12 mouse cellular contexts compared by ENCODE assay signal in the genomic region with DNA sequence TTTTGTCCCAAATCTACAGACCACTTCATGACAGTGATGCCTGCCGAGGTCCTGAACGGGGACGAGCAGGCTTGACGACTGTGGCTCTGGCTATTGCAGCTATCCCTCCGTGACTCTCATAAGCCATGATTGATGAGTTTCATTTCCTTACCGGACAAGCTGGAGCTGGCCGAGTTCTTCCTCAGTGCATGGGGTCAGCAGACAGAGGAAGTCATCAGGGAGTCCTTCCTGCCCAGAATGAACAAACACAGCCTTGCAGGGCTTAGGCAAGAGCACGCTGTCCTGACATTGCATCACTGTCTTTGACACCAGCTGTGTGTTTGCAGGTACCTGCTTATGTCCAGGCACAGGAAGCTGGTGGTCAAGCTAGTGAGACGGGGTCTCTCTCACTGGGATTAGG.
DNase-seq lines count a peak whose midpoint lies in the region; ATAC-seq and TF ChIP-seq lines count a peak whose summit lies in the region.
"Had no signal": no experiment of that assay in that cellular context is flagged by ENCODE, and none has a peak within 500 bp of the region (broad histone marks: within the 10 kb centered on the region; RNA-seq: fewer than 3 reads in every experiment).

No protein-coding gene starts in this region.

- H3K79me2 ChIP-seq in liver, adult 2 months (ENCODE audit: control insufficient read depth, insufficient read depth, low read length): no peaks in the 10 kb centered on the region

- no peaks in the 10 kb centered on the region for H3K4me1 ChIP-seq in liver, adult 2 months (ENCODE audit: control insufficient read depth, insufficient read depth, low read length)
- no peaks in the 10 kb centered on the region for H3K4me1 ChIP-seq in liver, embryonic 12.5 days
- peaks cover 4% of the 10 kb centered on the region; the same call in 1 of the 2 replicates for H3K4me1 ChIP-seq in kidney, embryonic 14.5 days (ENCODE audit: control insufficient read depth, insufficient read depth, low read length)
- no peaks in the 10 kb centered on the region for H3K4me1 ChIP-seq in lung, embryonic 16.5 days (replicated peaks; ENCODE audit: control insufficient read depth, insufficient read depth, low read length)
- peaks cover 45% of the 10 kb centered on the region for H3K4me1 ChIP-seq in limb, embryonic 10.5 days

- H3K27ac ChIP-seq in liver, adult 2 months (replicated peaks; ENCODE audit: insufficient read depth, low read depth, low read length): no peak overlapping the region
- no peak overlapping the region for H3K27ac ChIP-seq in liver, embryonic 12.5 days
- no peak overlapping the region for H3K27ac ChIP-seq in kidney, embryonic 14.5 days (ENCODE audit: low read depth, low read length)
- no peak overlapping the region for H3K27ac ChIP-seq in lung, embryonic 16.5 days (ENCODE audit: low read length)
- no peak overlapping the region for H3K27ac ChIP-seq in limb, embryonic 10.5 days
- H3K27ac ChIP-seq: embryonic facial prominence, embryonic 13.5 days had no signal

- ATAC-seq in liver, embryonic 12.5 days: no peak
- 0 out of 2 replicates have a peak, but pooled peaks have one; percentile 49 for ATAC-seq in kidney, embryonic 14.5 days (ENCODE audit: low FRiP score, low TSS enrichment)
- peak; percentile 41; the same call in 1 of the 2 replicates for ATAC-seq in lung, embryonic 16.5 days (ENCODE audit: low read depth)
- 0 out of 2 replicates have a peak, but pooled peaks have one; percentile 30 for ATAC-seq in neutrophil, adult 5-6 weeks (ENCODE audit: extremely low read depth, insufficient number of reproducible peaks, low FRiP score, poor library complexity, severe bottlenecking)

- H3K4me3 ChIP-seq in liver, adult 2 months (ENCODE audit: insufficient read depth, low read depth, low read length): no peak overlapping the region
- H3K4me3 ChIP-seq in liver, embryonic 12.5 days: no peak overlapping the region
- no peak overlapping the region for H3K4me3 ChIP-seq in kidney, embryonic 14.5 days (ENCODE audit: low read length)
- H3K4me3 ChIP-seq in lung, embryonic 16.5 days (ENCODE audit: low read length): no peak overlapping the region
- no peak overlapping the region for H3K4me3 ChIP-seq in limb, embryonic 10.5 days
- H3K4me3 ChIP-seq: embryonic facial prominence, embryonic 13.5 days had no signal

- 55% methylated on average over 9 of the region's 9 CpGs for WGBS in liver, adult 2 months
- WGBS in liver, embryonic 12.5 days (ENCODE audit: insufficient replicate concordance): 21% methylated on average over 9 of the region's 9 CpGs
- WGBS in kidney, embryonic 14.5 days: 27% methylated on average over 9 of the region's 9 CpGs
- 30% methylated on average over 9 of the region's 9 CpGs for WGBS in lung, embryonic 16.5 days
- 41% methylated on average over 9 of the region's 9 CpGs for WGBS in limb, embryonic 10.5 days

- no peak for TF ChIP-seq CTCF in liver, adult 2 months (IDR thresholded peaks at IDR 0.05; ENCODE audit: low read depth, low read length)

- H3K4me2 ChIP-seq in liver, embryonic 12.5 days: no peak overlapping the region
- H3K4me2 ChIP-seq in kidney, embryonic 14.5 days (replicated peaks; ENCODE audit: low read depth, low read length): no peak overlapping the region
- H3K4me2 ChIP-seq in lung, embryonic 16.5 days (ENCODE audit: low read depth, low read length): no peak overlapping the region
- H3K4me2 ChIP-seq: embryonic facial prominence, embryonic 13.5 days had no signal

- H3K9me3 ChIP-seq in liver, embryonic 12.5 days (replicated peaks): no peaks in the 10 kb centered on the region
- no peaks in the 10 kb centered on the region for H3K9me3 ChIP-seq in kidney, embryonic 14.5 days (ENCODE audit: control insufficient read depth, low read length)
- H3K9me3 ChIP-seq in lung, embryonic 16.5 days (ENCODE audit: control insufficient read depth, low read length): no peaks in the 10 kb centered on the region
- H3K9me3 ChIP-seq in limb, embryonic 10.5 days (replicated peaks): no peaks in the 10 kb centered on the region
- H3K9me3 ChIP-seq: embryonic facial prominence, embryonic 13.5 days had no signal

- H3K27me3 ChIP-seq in liver, adult 2 months (ENCODE audit: control insufficient read depth, insufficient read depth, low read length): no peaks in the 10 kb centered on the region
- H3K27me3 ChIP-seq in liver, embryonic 12.5 days (replicated peaks): peaks cover 5% of the 10 kb centered on the region; the same call in 1 of the 2 replicates
- no peaks in the 10 kb centered on the region for H3K27me3 ChIP-seq in kidney, embryonic 14.5 days (ENCODE audit: control insufficient read depth, insufficient read depth, low read length)
- no peaks in the 10 kb centered on the region; the same call in 1 of the 2 replicates for H3K27me3 ChIP-seq in lung, embryonic 16.5 days (ENCODE audit: control insufficient read depth, insufficient read depth, low read depth, low read length)
- H3K27me3 ChIP-seq in limb, embryonic 10.5 days (ENCODE audit: low read depth, poor library complexity, severe bottlenecking): peaks cover 5% of the 10 kb centered on the region; the same call in 1 of the 2 replicates

- DNase-seq in liver, adult 2 months (ENCODE audit: extremely low read depth, low read depth, low spot score): peak; percentile 39
- DNase-seq in limb, embryonic 10.5 days (ENCODE audit: low spot score): no peak
- no peak for DNase-seq in frontal cortex, postnatal 25 days (ENCODE audit: low spot score in 2 of 2)
- DNase-seq: midbrain, embryonic 14.5 days; spleen, adult 18-20 months; thymus, adult 2 months had no signal

- H3K9ac ChIP-seq in liver, adult 2 months (ENCODE audit: low read depth, low read length): no peak overlapping the region
- H3K9ac ChIP-seq in liver, embryonic 12.5 days: no peak overlapping the region
- no peak overlapping the region for H3K9ac ChIP-seq in kidney, embryonic 14.5 days (ENCODE audit: low read depth, low read length)
- H3K9ac ChIP-seq in lung, embryonic 16.5 days (ENCODE audit: low read length): no peak overlapping the region
- H3K9ac ChIP-seq: embryonic facial prominence, embryonic 13.5 days had no signal

- H3K36me3 ChIP-seq in liver, adult 2 months (ENCODE audit: control insufficient read depth, insufficient read depth, low read length): no peaks in the 10 kb centered on the region
- no peaks in the 10 kb centered on the region for H3K36me3 ChIP-seq in liver, embryonic 12.5 days
- no peaks in the 10 kb centered on the region for H3K36me3 ChIP-seq in kidney, embryonic 14.5 days (ENCODE audit: control insufficient read depth, insufficient read depth, low read length)
- H3K36me3 ChIP-seq in lung, embryonic 16.5 days (ENCODE audit: control insufficient read depth, insufficient read depth, low read length): no peaks in the 10 kb centered on the region
- H3K36me3 ChIP-seq in limb, embryonic 10.5 days: no peaks in the 10 kb centered on the region
- H3K36me3 ChIP-seq: embryonic facial prominence, embryonic 13.5 days; G1E had no signal

- no peak for TF ChIP-seq POLR2A in liver, adult 2 months (IDR thresholded peaks at IDR 0.05; ENCODE audit: extremely low read depth, insufficient read depth, low read length)
